Mouse (Mus musculus) c-Kit-positive CD71-positive TER-119-negative erythroid progenitor cells, embryonic 14.5 days (primary cell): Measurements from ENCODE around the gene Muc4.
A peak's percentile ranks its signal among the peaks of the same experiment; 100 is the strongest.

Source experiments
- DNase-seq: peaks from one replicate; pipeline ENCODE4 v3.0.0-alpha.2; 2013; ENCODE audit warnings: low read depth

Muc4 gene

DNA sequence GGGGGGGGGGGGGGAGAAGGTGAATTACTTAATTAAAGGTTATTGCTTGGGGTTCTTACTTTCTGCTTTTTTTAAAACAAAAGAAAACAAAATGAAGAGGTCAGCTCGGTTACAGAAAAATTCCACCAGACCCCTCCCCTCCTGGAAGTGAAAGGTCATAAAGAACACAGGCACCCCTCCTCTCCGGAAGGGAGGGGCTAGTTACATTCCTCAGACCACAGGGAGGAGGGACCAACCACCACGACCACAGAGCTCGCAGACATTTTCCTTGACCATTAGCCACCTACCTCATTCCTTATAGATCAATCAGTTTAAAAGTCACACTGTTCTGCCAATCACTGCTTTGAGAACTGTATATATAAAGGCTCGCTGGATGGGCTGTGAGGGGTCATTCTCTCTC, 68.2 kb downstream of the Muc4 start:
- DNase-seq, result no peak

DNA sequence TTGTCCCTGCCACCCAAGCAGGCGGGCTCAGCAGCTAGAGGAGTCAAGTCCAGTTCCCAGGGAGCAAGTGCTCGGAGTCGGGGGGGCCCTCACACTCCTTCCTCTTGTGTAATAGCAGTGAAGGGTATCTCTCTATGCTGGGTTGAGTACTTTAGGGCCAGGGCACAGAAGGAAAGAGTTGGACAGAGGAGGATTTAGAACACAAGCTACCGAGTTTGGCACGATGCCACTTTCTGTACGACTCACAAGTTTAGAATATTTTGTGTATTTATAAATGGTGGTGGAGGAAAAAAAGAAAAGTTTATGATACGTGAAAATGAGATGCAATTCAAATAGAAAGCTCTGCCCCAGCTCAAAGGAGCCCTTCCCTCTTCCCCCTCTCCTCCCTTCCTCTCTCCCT, 69.5 kb downstream of the Muc4 start:
- no peak for DNase-seq

DNA sequence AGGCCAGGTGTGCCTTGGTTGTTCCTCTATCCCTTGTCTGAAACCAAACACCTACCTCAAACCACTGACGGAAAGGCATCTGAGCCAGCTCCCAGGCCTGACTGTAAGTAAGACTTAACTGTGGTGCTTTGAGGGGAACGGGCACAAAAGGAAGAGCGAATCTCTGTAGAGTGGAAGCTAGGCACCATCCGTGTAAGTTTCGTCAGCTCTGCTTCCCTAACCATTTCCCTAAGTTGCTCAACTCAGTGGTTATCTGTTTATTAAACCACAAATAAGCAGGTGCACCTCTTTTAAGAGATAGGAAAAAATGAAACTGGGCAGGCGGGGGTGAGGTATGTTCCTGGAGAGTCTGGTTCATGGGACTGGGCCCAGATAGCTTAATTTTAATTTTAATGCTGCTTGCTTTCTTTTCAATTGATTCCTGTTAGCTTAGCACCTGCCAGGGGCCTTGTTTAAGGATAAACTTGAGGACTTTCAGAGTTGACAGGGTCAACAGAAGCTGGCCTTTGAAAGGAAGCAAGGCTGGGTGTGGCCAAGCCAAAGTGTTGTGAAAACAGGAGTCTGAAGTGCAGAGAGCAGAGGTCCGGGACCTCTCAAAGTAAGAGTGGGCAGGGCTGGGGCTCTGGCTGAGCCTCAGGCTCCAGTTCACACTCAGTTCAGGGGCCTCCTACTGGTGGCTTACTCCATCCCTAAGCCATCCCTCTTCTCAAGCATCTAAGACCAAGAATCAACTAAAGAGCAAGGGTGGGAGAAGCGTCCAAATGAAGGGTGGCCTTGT, 71.9 kb downstream of the Muc4 start:
- no peak for DNase-seq

DNA sequence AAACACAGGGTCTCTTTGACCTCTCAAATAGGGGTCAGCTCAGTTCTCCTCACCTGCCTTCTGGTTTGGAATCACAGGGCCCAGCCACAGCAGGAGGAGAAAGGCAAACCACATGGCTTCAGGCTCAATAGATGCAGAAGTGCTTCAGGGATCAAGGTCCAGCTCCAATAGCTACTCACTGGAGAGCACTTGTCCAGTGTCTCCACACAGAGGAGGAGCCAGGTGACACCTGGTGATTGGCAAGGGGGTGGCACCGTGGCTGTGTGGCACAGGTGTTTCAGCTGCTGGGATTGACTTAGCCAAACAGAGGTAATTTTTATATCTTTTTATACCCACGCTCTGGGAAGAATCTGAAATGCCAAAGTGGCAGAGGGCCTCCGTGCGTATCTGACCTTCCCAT, 74.6 kb downstream of the Muc4 start, which contains the start of gene Smbd1:
Smbd1 (minus strand) TSS at position 157 of the 400 bp plus-strand sequence.
- no peak for DNase-seq

DNA sequence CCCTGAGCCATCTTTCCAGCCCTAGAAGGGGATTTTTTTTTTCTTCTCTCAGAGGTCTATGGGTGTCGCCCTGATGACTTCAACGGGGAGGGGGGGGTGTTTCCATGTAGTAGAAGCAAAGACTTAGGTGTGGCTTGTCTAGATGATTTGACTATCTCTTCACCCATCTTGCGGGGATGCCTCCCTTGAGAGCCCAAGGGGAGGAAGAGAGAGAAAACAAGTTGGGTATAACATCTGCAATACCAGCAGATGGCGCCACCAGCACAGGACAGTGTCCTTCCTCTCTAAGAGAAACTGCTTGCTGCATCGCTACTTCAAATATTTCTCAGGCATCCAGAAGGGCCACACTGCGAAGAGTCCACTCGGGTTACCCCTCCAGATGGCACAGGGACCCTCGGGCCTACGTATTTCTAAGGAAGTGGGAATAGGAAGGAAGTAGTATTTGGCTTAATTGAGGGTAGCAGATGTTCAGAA, 77.2 kb downstream of the Muc4 start:
- peak; percentile 87 for DNase-seq

DNA sequence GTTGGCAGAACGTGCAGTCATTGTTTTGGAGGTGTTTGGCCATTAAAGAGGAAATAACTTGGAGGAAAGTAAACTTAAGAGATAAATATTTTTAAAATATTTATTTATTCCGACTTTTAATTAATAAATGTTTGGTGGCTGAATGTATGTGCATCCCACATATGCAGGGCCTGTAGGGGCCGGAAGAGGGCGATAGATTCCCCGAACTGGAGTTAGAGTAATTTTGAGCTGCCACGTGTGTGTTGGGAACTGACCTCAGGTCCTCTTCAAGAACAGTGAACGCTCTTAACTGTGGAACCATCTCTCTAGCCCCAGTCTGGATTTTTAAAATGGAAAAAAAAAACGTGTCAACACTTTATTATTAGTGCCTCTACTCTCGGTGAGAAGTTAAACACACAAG, 77.7 kb downstream of the Muc4 start:
- DNase-seq, result peak; percentile 20

DNA sequence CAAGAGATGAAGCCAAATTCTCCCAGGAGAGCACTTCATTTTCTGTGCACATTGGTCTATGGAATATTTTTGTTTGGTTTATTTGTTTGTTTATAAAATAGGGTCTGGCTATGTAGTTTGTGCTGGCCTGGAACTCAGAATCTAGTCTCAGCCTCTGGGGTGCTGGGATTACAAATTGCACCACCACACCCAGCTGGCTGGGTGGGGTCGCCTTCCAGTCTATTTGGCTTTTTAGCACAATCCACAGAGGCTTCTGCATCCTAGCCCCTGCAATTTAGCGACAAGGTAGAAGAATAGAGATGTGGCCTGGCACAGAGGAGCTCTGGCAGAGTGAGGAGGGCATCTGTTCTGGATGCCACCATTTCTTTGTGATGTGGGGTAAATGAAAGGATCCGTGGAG, 78.1 kb downstream of the Muc4 start:
- DNase-seq, result no peak

GRCm38 (mm10) chr16:32814539-32814938, 78.9 kb downstream of the Muc4 start:
- no peak for DNase-seq

- DNase-seq, result no peak
Measured at GRCm38 (mm10) chr16:32815160-32815605, 79.5 kb downstream of the Muc4 start.

DNA sequence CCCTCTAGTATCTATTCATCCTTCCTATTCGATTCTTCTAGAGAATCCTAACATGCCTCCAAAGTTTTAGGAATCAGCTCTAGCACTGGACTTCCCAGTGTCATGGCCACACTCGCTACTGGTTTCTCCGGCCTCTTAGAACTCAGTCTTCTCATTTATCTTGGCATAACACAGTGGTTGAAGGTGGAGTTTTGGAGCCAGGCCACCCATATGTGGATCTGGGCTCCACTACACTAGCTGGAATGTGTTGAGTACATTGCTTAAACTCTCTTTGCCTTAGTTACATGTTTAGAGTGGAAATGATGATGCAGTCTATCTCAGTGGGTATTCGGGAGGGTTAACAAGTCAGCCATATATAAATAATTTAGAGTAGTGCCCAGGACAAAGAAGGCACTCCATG, 82.3 kb downstream of the Muc4 start:
- DNase-seq, result no peak

DNA sequence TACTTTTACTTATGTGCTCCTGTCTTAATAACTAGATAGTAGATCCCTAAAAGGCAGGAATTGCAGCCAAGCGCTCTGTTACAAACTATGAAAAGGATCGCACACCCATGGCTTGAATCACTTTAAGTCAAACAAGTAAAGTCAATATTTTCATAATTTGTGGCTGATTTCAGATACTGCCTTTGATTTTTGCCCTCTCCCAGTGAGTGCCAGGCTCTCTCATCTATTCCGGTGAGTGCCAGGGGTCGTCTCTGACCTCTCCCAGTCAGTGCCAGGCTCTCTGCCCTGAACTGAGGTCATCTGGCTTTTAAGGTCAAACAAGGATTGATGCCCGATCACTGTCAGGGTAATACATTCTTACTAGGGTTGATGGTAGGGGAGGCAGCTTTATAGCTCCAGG, 82.8 kb downstream of the Muc4 start:
- DNase-seq, result no peak

DNA sequence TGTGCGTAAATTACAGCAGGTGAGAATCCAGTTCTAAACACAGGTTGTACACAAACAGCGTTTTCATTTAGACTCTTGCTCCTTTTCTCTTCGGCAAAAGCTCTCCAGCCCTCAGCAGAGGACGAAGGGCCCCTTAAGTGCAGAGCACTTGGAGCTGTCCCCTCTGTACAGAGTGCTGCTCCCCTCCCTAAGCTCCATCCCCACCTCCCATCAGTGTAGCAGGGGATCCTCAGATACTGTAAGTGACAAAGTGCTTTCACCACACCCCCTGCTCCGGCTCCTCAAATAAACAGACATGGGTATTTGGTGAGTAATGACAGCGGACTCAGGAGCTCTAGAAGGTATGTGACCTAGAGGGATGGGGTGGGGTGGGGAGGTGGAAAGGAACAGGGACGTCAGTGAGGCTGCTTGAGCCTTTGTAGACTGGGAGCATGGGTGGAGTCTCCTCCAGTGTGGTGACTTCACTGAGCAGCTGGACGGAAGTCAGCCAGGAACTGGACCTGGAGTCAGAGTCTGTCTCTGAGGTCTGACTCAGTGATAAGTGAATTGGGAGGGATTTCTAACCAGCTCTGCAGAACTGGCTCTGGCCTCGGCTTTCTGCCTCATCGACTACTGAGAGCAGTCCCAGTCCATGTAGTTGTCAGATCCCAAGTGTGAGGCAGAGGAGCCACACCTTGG, 86.2 kb downstream of the Muc4 start:
- DNase-seq, result no peak

DNA sequence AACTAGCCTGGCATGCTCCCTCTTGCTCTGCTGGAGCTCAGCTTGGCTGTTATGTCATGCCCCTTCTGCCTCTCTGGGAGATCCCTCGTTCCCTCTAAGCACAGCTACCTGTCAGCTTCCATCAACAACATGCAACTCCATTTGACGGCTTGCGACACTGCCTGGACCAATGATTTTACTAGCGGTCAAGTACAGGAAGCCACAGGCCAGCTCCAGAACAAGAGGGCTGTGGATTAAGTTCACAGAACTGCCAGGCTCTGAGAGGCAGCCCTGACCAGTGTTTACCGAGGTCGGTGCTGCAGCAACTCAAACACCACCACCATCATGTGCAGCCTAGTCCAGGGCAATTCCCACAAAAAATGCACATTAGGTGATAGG, 86.8 kb downstream of the Muc4 start:
- DNase-seq, result no peak

DNA sequence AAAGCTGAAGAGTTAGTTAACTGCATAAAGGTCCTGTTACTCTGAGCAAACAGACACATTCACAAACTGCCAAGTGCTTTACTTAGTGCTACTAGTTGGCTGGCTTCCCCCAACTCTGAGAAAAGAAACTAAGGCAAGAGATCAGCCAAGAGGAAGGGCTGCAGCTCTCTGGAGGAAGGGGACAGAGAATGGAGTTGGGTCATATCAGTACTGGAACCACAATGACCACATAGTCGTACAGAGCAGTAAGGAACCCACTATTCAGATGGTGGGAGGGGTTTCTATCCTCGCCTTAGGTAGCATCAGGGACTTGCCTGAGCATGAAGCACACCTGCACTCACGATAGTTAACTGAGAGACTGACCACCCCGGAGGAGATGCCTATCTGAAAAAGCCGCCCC, 87.2 kb downstream of the Muc4 start:
- DNase-seq, result no peak

- no peak for DNase-seq
Measured at GRCm38 (mm10) chr16:32823487-32823886, 87.8 kb downstream of the Muc4 start.

DNA sequence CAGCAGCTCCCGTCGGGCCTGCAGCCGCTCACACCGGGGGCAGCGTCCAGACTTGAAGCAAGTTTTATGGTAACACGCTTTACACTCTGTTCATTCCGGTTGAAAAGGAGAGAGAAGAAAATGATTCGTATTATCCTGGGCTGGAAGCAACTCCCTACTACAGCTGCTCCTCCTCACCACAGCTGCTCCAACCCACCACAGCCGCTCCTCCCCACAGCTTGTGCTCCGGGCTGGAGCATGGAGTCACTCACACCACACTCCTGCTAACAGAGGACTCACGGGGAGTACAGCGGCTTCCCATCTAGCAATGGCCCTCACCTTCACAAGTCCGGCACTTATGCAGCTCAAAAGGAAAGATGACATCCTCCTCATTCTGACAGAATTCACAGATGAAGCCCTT, 88.4 kb downstream of the Muc4 start:
- DNase-seq, result no peak

GRCm38 (mm10) chr16:32825380-32825779, 89.7 kb downstream of the Muc4 start:
- DNase-seq, result no peak

GRCm38 (mm10) chr16:32826521-32826920, 90.8 kb downstream of the Muc4 start:
- peak; percentile 11 for DNase-seq

- no peak for DNase-seq
Measured at GRCm38 (mm10) chr16:32829104-32829503, 93.4 kb downstream of the Muc4 start.

- DNase-seq, result no peak
Measured at GRCm38 (mm10) chr16:32831501-32831900, 95.8 kb downstream of the Muc4 start.
